Mouse (Mus musculus) layer of hippocampus, postnatal 14 days (tissue): ENCODE measurements around the gene Otub1. TPM values are rescaled to one million over a fixed set of nuclear protein-coding genes. Genes with fewer than 3 reads are reported as not detected.

Experiments
- DNase-seq, 2 experiments: peaks; one replicate each; pipeline ENCODE4 v3.0.0; 2021 to 2022; ENCODE audit warnings: low spot score in 2 of 2, mixed read lengths in 1 of 2
- total RNA-seq, 2 experiments: library from RNA; stranded (reverse); gene quantifications; 2 replicates each; pipeline ENCODE4 v1.2.3; 2021

The Otub1 gene
- total RNA-seq, 2 experiments from 2014 or later: 278 to 289 TPM

DNA sequence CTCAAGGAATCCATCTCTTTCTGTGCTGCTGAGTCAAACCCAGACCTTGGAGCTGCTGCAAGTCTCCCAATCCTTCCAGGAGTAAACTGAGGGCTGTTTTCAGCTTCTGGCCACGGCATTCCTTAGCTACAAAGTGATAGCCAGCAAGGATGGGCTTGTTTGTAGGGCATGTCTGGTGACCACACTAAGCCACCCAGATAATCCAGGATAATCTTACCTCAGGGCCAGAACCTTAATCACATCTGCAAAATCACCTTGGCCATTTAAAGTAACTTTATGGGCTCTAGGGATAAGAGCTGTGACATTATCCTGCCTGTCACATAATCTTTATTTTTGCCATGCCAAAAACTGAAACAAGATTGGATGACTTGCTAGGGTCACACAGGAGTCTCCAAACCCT is 6.1 kb upstream of the Otub1 start:
- no peak for DNase-seq

DNA sequence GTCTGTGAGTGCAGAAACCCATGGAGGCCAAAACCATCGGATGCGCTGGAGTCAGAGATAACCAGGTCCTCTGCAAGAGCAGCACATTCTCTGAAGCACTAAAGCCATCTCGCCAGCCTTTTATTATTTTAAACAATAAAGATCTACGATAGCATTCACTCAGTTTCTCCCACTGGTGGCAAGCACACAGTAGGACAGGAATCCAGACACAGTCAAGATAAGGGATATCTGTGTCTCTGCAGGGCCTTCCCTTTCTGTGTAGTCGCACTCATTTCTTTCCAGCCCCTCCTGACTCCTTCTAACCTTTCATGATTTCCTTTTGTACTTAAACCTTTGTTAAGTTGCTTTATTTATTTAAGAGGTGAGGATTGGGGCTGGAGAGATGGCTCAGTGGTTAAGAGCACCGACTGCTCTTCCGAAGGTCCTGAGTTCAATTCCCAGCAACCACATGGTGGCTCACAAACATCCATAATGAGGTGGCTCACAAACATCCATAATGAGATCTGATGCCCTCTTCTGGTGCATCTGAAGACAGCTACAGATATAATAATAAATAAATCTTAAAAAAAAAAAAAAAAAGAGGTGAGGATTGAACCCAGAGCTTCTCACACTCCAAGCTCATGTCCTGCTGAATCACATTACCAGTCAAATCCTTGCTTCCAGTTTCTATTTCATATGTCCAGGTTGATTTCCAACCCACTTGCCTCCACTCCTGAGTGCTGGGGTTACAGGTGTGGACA is 4.0 kb upstream of the Otub1 start:
- no peak for DNase-seq

DNA sequence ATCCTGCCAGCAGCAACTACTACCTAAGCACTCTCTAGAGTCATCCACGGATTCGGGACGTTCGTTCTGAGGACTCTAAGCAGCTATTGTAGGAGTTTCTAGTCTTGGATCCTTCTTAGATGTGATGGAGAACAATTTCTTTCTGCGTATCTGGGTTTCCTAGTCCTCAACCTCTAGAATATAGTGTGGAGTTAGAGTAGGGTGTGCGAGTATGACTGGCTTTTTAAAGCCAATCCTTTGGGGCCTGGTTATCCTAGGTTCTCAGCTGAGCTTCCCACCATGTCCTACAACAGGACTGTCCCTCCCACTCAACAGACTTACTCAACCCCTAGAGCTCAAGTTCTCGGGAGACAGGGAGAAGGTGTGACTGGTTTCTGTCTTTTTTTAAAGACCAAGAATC is 790 bp downstream of the Otub1 start:
- DNase-seq: no peak

DNA sequence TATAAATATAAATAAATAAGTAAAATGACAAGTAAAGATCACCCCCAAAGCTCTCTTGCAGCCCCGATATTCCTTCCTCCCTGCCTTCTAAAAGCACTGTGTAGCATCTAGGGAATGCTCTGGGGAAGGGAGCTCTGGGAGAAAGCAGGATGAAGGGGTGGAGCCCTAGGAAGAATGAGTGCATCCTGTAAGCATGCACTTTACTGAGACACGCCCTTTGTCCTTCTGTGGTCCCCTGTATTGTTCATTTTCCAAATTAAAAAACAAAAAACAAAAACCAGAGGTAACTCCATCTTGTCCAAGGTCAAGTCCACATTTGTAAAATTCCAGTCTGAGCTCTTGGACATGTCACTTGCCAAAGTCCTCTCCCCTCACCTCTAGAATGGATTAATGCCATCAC is 1.2 kb downstream of the Otub1 start:
- no peak for DNase-seq

DNA sequence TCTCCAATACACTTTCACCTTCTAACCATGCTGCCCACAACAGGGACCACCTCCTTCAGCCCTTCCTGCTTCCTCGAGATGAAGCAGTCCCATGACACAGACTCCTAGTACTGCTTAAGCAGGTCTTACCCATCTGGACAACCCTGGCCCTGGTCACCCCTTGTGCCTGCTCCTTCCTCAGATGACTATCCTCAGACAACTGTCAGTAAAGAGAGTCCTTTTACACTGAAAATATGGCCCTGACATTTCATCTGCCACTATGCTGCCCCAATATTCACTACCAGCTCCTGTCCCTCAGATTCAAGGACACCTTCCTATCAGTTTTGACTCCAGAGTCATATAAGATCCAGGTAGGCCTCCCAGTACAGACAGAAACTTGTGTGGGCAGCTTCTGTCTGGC is 5.7 kb downstream of the Otub1 start:
- no peak for DNase-seq

DNA sequence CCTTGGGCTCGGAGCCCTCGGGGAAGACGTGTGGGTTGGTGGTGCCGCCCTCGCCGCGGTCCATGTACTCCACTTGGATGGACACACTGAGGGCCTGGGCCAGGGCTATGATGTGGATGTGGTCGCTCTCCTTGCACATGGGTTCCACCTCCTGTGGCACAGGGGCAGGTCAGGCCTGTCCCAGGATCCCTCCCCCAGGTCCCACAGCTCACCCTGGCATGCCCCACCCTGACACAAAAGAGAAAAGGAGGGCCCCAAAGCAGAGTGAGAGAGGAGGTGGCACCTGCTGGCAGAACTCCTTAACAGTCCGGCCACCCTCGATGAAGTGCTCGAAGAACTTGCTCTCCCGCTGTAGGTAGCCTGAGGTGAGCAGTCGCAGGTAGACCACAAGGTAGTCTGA is 7.0 kb downstream of the Otub1 start:
- DNase-seq: no peak

DNA sequence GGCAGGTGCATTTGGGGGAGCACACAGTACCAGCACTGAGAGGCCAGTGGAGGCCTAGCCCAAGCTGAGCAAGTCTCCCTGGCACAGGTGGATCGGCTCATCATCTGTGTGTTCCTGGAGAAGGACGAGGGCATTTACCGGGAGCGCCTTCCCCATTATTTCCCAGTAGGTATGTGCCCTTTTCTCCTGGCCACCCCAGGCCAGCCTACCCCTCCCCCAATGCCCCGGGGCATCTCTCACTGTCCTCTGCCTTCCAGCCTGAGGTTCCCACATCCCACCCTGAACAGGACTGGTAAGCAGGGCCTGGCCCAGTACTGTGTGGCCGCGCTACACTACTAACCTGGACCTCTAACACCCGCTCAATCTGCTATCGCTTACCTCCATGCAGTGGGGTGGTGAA is 8.7 kb downstream of the Otub1 start:
- DNase-seq: no peak

DNA sequence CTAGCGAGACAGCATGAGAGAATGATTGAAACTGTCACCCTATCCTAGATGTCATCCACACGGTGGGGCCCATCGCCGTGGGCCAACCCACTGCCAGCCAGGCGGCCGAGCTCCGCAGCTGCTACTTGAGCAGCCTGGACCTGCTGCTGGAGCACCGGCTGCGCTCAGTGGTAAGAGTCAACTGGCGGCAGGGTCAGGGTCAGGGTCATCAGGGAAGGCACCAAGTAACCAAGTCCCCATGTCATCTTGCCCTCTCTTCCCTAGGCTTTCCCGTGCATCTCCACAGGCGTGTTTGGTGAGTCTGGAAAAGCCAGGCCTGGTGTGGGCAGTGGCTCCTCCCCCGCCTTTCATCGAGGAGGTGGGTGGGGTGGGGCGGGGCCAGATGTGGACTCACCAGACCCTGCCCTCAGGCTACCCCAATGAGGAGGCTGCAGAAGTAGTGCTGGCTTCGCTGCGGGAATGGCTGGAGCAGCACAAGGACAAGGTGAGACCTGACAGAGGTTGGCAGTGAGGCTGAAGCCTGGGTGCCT is 9.3 kb downstream of the Otub1 start:
- DNase-seq: no peak

DNA sequence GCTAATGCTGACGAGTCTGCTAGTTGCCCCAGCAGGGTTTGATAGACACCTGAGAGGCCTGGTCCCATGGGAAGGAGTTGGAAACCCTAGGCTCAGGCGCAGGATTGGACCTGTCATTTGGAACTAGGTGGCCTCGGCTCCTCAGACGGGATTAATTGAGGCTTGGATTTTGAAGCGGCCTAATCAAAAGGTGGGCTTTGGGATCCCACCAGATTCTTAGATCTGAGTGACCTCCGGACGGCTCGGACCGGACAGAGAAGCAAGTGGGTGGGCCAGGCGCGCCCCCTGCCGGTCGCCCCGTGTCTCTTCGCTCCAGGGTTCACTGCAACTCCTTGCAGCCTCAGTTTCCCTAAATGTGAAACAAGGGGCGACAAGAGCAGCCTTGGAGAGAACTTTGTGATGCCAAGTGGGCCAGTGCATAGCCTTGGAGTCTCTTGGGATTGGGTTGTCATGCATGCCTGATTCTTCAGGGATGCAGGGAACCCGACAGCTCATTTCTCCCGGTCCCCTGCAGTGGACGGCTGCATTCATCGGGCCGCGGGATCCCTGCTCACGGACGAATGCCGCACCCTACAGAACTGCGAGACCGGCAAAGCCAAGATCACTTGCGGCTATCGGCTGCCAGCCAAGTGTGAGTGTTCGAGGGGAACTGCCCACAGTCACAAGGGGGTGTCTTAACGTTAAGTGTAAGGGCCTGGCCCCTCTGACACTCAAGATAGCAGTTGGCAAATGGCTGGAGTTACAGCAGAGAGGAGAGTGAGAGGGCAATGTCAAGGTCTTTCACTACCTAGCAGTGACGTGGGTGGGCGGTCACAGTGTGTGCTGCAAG is 10.0 kb downstream of the Otub1 start:
- DNase-seq: peak; percentile 59 to 60

DNA sequence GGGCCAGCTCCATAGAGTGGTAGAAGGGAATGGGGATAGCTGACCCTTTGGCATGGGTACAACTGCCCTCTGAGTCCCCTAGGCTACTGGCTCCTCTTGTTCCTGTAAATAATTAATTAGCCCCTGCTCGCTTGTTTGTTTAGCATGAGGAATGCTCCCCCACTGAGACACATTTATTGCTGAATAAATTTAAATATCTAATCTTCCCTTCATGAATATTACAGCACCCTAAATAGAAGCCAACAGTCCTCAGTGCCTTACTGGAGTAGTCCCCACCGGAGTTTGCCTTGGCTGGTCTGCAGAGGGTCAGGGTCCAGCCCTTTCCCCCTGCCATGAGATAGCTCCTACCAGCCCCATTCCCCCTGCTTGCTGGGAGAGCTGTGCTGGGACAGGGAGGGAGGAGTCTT is 13.6 kb downstream of the Otub1 start:
- no peak for DNase-seq

DNA sequence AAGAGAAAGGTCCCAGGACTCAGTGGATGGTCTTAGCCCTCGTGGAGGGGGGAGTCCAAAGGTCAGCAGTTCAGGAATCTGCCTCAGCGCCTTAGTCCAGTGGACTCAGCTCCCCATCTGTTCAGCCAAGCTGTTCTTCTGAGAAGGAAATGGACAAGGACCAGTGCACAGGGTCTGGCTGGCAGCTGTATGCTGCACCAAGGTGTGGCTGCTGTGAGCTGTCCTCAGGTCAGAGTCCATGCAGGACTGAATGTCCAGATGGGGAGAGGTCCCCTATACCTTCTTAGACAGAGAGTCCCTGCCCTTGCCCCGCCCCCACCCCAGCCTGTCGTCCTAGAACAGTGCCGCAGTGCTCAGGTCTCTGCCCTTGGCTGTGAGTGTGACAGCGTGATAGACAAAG is 14.5 kb downstream of the Otub1 start:
- DNase-seq: no peak

DNA sequence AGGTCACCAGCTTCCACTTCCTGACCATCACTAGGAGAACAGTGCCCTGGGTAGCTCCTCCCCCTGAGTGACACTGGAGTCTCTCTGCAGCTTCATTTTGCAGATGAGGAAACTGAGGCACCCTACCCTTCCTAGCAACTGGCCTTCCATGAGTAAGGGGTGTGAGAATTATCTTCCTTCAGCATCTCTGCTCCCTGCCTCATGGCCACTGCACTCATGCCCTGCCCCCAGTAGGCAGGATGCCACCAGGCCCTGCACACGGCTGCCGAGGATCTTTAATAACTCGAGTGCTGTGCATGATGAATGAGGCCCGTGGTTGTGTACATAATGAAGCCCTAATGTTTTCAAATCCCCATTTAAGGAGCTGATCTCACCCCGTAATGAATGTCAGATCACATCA is 15.1 kb downstream of the Otub1 start:
- DNase-seq: no peak

DNA sequence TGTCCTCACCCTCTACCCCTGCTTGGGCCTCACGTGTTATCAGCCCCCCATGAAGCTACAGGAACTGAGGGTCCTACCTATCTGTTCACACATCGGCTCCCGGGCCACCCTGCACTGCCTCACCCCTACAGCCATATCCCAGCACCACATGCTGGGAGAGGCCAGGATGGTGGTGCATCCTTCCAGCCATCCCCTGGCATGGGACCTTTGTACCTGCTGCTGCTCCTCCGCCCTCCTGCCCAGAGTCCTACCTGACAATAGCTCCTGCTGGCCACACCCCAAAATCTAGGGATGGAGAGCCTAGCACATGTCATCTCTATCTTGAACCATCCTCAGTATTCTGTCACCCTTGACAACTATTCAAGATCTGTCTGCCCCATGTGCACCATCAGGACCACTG is 17.1 kb downstream of the Otub1 start:
- no peak for DNase-seq

DNA sequence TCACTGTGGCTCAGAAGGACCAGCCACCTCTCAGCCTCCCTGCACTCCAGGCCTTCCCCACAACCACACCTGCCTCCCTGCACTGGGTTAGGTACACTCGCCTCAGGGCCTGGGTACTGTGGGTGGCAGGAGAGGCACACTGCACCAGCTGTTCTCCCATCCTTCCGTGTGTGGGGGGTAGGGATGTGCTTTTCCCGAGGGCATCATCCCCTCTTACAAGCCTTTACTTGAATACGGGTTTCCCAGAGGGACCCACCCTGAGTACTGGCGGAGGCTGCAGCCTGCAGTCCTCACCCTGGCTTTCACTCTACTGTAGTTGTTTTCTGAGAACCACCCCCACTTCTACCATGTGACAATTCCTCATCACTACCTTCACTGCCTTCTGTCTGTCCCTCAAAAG is 19.0 kb downstream of the Otub1 start:
- DNase-seq: no peak

DNA sequence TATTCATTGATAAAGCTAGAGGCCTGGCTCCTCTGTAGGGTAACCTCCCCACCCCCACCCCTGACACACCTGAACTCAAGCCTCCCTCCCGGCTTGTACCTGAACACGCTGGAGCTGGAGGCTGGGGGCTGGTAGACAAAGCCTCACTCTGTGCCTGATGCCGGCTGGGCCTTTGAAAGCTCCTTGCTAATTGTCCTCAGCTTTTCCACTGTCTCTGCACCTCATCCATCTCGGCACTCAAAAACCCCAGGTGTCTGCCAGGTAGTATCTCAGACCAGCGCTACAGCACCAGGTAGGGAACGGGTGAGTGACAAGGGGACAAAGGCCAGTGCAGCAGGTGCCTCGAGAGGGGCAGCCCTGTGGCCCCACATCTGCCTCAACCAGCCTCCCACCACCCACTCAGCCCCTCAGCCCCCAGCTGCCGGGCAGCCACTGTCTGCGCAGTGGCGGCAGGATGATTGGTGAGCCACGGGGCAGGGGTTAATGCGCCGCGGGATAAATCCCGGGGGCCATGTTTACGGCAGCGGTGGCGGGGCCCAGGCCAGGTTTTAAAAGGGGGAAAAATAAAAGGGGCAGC is 20.3 kb downstream of the Otub1 start:
- no peak for DNase-seq

DNA sequence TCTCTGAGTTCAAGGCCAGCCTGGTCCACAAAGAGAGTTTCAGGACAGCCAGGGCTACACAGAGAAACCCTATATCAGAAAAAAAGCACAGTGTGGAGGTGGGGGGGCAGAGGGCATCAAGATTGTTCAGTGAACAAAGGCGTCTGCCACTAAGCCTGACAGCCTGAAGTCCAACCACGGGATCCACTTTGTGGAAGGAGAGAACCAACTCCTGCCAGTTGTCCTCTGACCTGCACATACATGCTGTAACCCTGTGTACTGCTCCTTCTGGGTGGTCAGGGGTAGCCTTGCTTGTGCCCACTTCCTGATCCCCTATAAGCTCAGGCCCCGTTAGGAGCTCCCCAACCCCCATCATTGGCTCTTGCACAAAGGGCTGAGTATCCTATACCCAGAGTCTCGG is 21.1 kb downstream of the Otub1 start:
- DNase-seq: no peak

DNA sequence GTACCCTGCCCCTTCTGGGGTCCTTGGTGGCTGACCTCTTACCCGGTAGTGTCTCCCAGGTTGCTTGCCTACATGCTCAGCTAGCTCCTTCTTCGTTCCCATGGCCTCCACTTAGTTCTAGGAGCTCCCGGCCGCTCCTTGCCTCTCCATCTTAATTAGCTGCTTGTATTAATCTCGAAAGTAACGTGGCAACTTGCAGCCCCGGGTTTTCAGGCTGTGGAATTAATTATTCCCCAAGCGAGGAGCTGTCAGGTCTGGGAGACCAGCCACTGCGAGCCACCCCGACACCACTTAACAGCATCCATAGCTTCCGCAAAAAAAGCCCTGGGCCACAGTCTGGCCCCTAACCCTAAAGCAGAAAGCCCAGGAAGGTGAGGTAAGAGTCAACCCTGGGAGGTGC is 22.7 kb downstream of the Otub1 start:
- DNase-seq: no peak

DNA sequence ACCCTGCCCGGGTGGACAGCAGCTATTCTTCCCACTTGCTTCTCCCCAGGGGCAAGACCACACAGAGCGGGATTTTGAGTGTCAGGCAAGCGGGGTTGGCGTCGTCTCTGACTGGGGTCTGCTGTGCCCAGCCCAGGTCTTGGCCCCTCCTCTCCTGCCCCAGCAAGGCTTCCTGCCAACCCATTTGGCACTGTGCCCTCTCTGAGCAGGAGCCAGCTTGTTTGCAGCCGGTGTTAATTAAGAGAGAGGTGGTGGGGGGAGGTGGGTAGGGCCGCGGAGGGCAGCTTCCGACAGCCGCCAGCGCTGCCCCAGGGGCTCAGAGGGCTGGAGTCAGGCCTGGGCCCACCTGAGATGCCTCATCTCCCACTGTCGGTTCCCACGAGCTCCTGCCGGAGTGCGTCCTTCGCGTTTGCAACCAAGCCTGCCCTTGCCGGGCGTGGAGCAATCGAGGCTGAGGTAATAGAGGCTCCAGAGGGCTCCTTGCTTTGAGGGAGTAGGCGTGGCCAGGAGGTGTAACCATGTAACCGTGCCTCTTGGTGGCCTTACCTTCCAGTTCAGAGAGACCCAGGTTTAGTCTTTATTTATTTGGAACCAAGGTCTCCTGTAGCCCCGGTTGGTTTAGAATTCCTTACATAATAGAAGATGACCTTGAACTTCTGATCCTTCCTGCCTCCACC is 23.7 kb downstream of the Otub1 start:
- DNase-seq: peak; percentile 85 to 92

DNA sequence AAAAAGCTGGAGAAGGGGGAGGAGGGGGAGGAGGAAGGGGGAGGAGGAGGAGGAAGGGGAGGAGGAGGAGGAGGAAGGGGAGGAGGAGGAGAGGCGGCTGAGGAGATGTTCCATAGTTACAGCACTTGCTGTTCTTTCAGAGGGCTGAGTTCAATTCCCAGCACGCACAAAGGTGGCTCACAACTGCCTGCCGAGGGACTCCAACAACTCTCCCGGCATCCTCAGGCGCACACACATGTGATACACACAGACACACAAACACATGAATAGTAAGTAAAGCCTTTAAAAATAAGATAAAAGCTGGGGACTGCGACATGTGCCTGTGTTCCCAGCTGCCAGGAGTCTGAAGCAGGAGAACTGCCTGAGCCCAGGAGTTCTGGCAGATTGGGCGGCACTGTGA is 24.6 kb downstream of the Otub1 start:
- no peak for DNase-seq

DNA sequence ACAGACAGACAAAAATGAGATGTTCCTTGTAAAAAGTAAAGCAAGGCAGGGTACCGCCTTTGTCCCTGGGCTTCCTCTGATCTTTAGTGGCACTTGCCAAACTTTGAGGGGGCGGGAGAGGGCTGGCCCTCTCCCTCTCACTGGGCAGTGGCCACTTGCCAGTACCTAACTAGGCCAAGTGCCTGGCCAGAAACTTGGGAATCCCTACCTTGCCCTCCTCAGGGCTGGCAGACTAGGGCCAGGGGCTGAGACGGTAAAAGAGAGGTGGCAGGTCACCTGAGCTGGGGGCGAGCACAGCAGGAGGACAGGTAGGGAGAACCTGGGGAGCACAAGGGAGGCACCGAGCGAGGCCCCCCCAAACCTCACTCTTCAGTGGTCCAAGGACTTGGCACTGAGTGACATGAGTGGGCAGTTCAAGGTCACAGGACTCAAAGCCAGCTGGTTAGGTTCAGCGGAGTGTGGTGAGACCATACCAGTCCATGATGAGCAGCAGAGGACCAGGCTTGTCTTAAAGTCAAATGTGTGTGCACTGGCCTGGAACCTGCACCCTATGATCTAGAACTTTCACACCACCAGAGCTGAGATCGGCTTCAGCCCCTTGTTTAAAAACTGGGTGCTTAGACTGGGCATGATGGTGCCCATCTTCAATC is 25.2 kb downstream of the Otub1 start:
- peak in 1 of 2 experiments; percentile 63 for DNase-seq

DNA sequence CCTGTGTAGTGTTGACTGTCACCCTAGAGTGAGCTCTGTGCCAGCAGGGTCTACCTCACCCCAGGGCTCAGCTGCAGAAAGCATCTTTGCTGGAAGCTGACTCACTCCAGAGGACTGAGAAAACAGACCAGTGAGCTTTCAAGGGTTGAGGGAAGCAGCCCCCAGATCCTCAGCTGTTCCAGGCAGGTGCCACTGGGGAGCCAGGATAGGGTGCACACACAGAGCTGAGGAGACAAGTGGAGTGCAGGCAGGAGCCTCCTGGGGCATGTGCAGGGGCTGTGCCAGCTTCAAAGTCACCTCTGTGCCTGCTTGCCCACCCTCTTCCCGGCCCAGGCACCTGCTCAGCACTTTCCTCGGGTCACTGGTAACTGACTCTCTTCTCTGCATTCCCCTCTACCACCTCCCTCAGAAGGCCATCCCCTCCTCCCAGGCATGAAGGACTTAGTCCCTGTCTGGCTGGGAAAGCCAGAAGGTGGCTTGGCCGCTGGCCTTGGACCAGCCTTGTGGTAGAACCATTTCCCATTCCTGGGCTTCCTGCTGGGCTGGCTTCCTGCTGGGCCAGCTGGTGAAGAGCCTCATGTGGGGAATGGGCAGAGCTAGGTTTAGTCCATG is 27.2 kb downstream of the Otub1 start:
- no peak for DNase-seq
